Mouse (Mus musculus) stomach, postnatal 0 days (tissue): Measurements from ENCODE around the gene Ddi1. TPM values are rescaled to one million over a fixed set of nuclear protein-coding genes. Genes with fewer than 3 reads are reported as not detected.
"Not testable (repeated sequence)": the region's sequence is repeated elsewhere in the genome, so short reads cannot be mapped to it uniquely, and the experiment has no call there.

ENCODE experiments used
- ATAC-seq: fragments of 200-750 bp; cut with Nextera tagmentation; 2 replicates; pipeline ENCODE4 v1.8.0; 2017; ENCODE audit not compliant: low FRiP score, low TSS enrichment
- DNase-seq: peaks from one replicate; pipeline ENCODE4 v3.0.0-alpha.2; 2016; ENCODE audit warnings: low spot score
- H3K27ac ChIP-seq: fragments of 300-500 bp; sonication (generic); replicated peaks from 2 replicates; pipeline ENCODE4 v1.5.1; 2014; ENCODE audit warnings: mild to moderate bottlenecking, control low read depth
- H3K27me3 ChIP-seq: fragments of 300-500 bp; sonication (generic); 2 replicates; pipeline ENCODE4 v1.6.1; 2014; ENCODE audit warnings: low read length; ENCODE audit not compliant: control insufficient read depth, insufficient read depth
- H3K36me3 ChIP-seq: fragments of 300-500 bp; sonication (generic); 2 replicates; pipeline ENCODE4 v1.6.1; 2014; ENCODE audit warnings: low read length, mixed read lengths; ENCODE audit not compliant: control insufficient read depth, insufficient read depth
- H3K4me1 ChIP-seq: fragments of 300-500 bp; sonication (generic); replicated peaks from 2 replicates; pipeline ENCODE4 v1.6.1; 2014; ENCODE audit warnings: antibody characterized with exemption; ENCODE audit not compliant: control insufficient read depth, insufficient read depth
- H3K4me2 ChIP-seq: fragments of 300-500 bp; sonication (generic); replicated peaks from 2 replicates; pipeline ENCODE4 v1.6.1; 2014; ENCODE audit warnings: low read depth, mild to moderate bottlenecking, control low read depth, moderate library complexity
- H3K4me3 ChIP-seq: fragments of 300-500 bp; sonication (generic); 2 replicates; pipeline ENCODE4 v1.5.1; 2014; ENCODE audit warnings: low read depth, low read length, control low read depth
- H3K9ac ChIP-seq: fragments of 300-500 bp; sonication (generic); 2 replicates; pipeline ENCODE4 v1.6.1; 2014; ENCODE audit warnings: mild to moderate bottlenecking, low read length, control low read depth, mixed read lengths
- H3K9me3 ChIP-seq: fragments of 300-500 bp; sonication (generic); 2 replicates; pipeline ENCODE4 v1.6.1; 2016; ENCODE audit warnings: low read length; ENCODE audit not compliant: control insufficient read depth
- CTCF ChIP-seq: IDR thresholded peaks from 2 replicates; pipeline ENCODE4 v1.5.1; 2016; ENCODE audit warnings: antibody characterized with exemption, low read depth, mild to moderate bottlenecking, moderate library complexity
- EP300 ChIP-seq: optimal IDR thresholded peaks from 2 replicates; pipeline ENCODE3; 2016; ENCODE audit warnings: antibody characterized with exemption
- WGBS: fragments of 180-500 bp; shearing (Covaris S2); extraction: QIAGEN DNeasy Blood & Tissue Kit; methylation state at CpG from one replicate; pipeline ENCODE4 v1.1.7; 2014; 5-methylcytosine and 5-hydroxymethylcytosine counted together
- polyA plus RNA-seq: library from polyadenylated mRNA; unstranded; fragments of >200 nt; fragmentation: Nextera tagmentation; extraction: Ambion mirVana; gene quantifications from 2 replicates; pipeline ENCODE4 v1.2.1, GENCODE M21; 2015

The Ddi1 gene
- polyA plus RNA-seq, 1 experiment from 2014 or later: 0.05 TPM

DNA sequence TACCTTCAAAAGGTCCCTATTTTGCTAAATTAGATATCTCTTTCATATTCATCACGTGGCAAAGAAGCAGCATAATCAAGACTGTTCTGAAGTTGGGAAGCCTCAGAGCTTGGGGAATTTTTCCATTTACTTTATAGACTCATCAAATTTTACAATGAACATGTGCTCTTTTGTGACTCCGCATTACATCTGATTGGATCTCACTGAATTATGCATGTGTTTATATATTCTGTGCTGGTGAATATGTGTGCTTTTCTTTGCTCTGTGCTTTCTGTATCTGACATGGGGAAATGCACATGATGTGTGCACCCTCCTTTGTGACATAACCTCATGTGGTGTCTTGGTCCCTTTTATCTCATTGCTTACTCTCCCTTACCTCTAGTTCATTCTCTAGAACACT lies 17.7 kb downstream of the Ddi1 start:
- no peaks in the 10 kb centered on the region for H3K4me1 ChIP-seq
- H3K9ac ChIP-seq: no peak overlapping the region
- no peak overlapping the region for H3K4me2 ChIP-seq
- H3K4me3 ChIP-seq: no peak overlapping the region
- no peaks in the 10 kb centered on the region for H3K9me3 ChIP-seq
- H3K36me3 ChIP-seq: no peaks in the 10 kb centered on the region
- 82% methylated on average over 2 of the region's 2 CpGs for WGBS
- TF ChIP-seq EP300 (no peak), CTCF (no peak)
- H3K27me3 ChIP-seq: no peaks in the 10 kb centered on the region
- H3K27ac ChIP-seq: no peak overlapping the region
- ATAC-seq (no peak), DNase-seq (no peak)

DNA sequence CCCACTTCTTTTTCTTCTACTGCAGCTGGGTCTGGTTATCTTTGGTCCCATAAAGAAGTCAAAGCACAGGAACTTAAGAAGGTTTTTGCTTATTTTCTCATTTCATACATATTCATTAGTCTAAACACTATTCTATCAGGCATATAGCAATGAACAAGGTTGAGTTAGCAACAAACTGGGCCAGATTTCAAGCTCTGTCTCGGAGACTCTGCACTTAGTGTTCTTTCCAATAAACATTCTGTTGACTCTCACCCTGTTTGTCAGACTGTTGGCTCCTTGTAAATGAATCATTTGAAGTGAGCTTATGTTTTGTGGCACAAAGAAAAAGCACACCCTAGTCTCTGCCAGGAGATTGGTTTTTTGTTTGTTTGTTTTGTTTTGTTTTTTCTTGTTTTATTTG lies 19.3 kb downstream of the Ddi1 start:
- H3K4me3 ChIP-seq: no peak overlapping the region
- TF ChIP-seq EP300: no peak
- no peak for TF ChIP-seq CTCF
- H3K9me3 ChIP-seq: no peaks in the 10 kb centered on the region
- no peak overlapping the region for H3K9ac ChIP-seq
- ATAC-seq: no peak
- H3K27me3 ChIP-seq: no peaks in the 10 kb centered on the region
- no peak for DNase-seq
- no peaks in the 10 kb centered on the region for H3K4me1 ChIP-seq
- WGBS: 36% methylated on average over 1 of the region's 1 CpGs
- H3K27ac ChIP-seq: no peak overlapping the region
- no peak overlapping the region for H3K4me2 ChIP-seq
- H3K36me3 ChIP-seq: no peaks in the 10 kb centered on the region

DNA sequence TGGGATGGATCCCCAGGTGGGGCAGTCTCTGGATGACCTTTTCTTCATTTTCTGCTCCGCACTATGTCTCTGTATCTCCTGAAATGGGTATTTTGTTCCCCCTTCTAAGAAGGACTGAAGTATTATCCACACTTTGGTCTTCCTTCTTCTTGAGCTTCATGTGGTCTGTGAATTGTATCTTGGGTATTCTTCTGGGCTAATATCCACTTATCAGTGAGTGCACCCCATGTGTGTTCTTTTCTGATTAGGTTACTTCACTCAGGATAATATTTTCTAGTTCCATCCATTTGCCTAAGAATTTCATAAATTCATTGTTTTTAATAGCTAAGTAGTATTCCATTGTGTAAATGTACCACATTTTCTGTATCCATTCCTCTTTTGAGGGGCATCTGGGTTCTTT lies 33.7 kb downstream of the Ddi1 start:
- WGBS: 96% methylated on average over 1 of the region's 1 CpGs
- not testable (repeated sequence) for H3K9me3 ChIP-seq, H3K4me1 ChIP-seq, DNase-seq, H3K27ac ChIP-seq, H3K4me3 ChIP-seq, H3K4me2 ChIP-seq, H3K9ac ChIP-seq, H3K27me3 ChIP-seq, H3K36me3 ChIP-seq, ATAC-seq

DNA sequence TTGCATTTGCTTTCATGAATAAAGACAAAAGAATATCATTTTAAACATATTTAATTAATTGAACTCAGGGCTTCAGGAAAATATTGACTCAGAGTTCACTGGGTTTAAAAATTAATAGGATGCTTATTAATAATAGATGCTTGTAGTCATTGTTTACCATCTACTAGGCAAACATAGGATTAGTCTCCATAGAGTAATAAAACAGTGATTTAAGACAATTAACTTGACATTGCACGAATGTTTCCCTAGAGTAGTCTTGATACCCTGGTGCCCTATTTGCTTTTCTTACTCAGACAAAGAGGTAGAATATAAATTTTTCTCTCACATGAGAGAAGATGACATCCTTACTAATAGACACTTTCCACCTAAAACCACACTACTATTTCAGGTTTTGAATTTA lies 52.1 kb downstream of the Ddi1 start:
- H3K9ac ChIP-seq: no peak overlapping the region
- H3K27ac ChIP-seq: no peak overlapping the region
- no peaks in the 10 kb centered on the region for H3K4me1 ChIP-seq
- H3K36me3 ChIP-seq: no peaks in the 10 kb centered on the region
- no peak for TF ChIP-seq CTCF
- TF ChIP-seq EP300: no peak
- WGBS: 16% methylated on average over 1 of the region's 1 CpGs
- DNase-seq: no peak
- no peaks in the 10 kb centered on the region for H3K27me3 ChIP-seq
- ATAC-seq: no peak
- no peak overlapping the region for H3K4me2 ChIP-seq
- no peaks in the 10 kb centered on the region for H3K9me3 ChIP-seq
- H3K4me3 ChIP-seq: no peak overlapping the region

DNA sequence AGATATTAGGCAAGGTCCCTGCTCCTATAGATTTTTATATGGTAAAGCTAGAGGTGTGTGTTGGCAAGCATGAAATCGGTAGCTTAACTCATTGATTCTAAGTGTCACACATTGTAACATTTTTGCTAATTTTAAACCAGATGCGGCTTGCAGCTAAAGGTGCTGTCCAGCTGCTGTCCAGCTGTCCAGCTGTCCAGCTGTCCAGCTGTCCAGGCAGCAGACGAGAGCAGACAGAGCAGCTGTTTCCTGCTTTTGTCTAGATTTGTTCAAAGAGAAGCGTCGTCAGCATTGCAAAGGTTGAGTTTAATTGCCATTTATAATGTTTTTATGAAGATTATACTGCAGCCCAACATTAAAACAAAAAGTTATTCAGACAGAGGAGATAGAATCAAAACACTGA lies 56.8 kb downstream of the Ddi1 start:
- H3K27me3 ChIP-seq: no peaks in the 10 kb centered on the region
- H3K4me3 ChIP-seq: no peak overlapping the region
- no peaks in the 10 kb centered on the region for H3K9me3 ChIP-seq
- no peak for DNase-seq
- no peaks in the 10 kb centered on the region for H3K36me3 ChIP-seq
- H3K27ac ChIP-seq: no peak overlapping the region
- no peak overlapping the region for H3K4me2 ChIP-seq
- WGBS: 49% methylated on average over 5 of the region's 5 CpGs
- no peak for TF ChIP-seq EP300
- TF ChIP-seq CTCF: no peak
- ATAC-seq: no peak
- no peaks in the 10 kb centered on the region for H3K4me1 ChIP-seq
- no peak overlapping the region for H3K9ac ChIP-seq

Other genes with a start within 250 kb of the Ddi1 start
- 11.4 and 12.7 TPM in 2 replicates for gene Pdgfd, start 101.3 kb downstream of the Ddi1 start, polyA plus RNA-seq